Mouse (Mus musculus) duodenum, adult 2 months (tissue): Measurements from ENCODE around the gene Gm10272. TPM values are rescaled to one million over a fixed set of nuclear protein-coding genes. Genes with fewer than 3 reads are reported as not detected.

ENCODE experiments used
- polyA plus RNA-seq: library from polyadenylated mRNA; depleted of rRNA; stranded (reverse); fragments of >200 nt; gene quantifications from 2 replicates; pipeline ENCODE4 v1.2.3, GENCODE M21; 2012; ENCODE audit warnings: low replicate concordance; rRNA removed

Gm10272 gene
- polyA plus RNA-seq, result 1.1 TPM in 1 of 2 replicates, not detected in the other

DNA sequence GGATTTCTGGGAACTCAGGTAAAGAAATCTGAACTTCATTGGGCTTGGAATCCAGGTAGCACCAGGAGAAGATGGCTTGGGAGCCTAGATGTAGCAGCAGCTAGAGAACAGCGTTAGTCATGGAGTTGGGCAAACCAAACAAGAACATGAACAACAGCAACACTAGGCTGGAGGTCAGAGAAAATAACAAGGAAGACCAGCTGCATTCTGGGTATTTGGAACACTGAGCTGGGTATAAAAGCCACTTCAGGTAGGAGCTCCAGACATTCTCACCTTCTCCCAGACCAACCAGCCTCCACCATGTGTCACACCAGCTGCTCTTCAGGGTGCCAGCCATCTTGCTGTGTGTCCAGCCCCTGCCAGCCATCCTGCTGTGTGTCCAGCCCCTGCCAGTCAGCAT, at the start of gene Gm10272:
TSS of gene Gm10272 (plus strand) at position 301 of the 400 bp plus-strand sequence.

GRCm38 (mm10) chr10:77685895-77686664, 20.3 kb upstream of the Gm10272 start, which contains the start of gene Tspear:
Gene Tspear, plus strand, starts transcription at chr10:77686569.

DNA sequence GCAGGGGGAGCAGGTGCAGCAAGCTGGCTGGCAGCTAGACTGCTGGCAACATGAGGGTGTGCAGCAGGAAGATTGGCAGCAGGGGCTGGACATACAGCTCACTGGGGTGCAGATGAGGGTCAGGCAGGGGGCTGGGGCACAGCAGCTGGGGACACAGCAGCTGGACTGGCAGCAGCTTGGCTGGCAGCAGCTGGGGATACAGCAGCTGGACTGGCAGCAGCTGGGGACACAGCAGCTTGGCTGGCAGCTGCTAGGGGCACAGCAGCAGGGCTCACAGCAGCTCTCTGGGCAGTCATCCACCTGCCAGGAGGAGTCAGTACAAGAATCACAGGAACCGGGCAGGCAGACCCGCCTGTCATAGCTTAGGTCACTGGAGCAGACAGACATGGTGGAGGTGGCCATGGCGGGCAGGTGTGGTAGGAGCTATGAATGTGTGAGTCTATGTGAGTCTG, 16.0 kb upstream of the Gm10272 start, which contains the start of gene Gm19402:
TSS of gene Gm19402 (minus strand) at position 402 of the 452 bp plus-strand sequence.

DNA sequence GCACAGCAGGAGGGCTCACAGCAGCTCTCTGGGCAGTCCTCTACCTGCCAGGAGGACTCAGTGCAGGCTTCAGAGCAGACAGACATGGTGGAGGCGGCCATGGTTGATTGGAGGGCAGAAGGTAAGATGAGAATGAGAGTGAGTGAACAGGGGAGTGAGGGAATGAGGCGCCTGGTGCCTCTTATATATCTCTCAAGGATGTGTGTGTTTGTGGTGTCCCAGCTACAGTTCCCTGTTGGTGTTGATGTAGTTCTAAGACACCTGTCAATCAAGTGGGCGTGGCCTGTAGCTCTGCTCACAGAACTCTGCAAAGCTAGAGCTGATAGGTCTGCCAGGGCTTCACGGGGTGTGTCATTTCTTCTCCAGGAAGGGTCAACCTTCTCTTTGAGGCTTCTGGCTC, 9.3 kb upstream of the Gm10272 start, which contains the start of gene Gm9508:
TSS of gene Gm9508 (minus strand) at position 101 of the 400 bp plus-strand sequence.

GRCm38 (mm10) chr10:77711157-77711556, 4.7 kb downstream of the Gm10272 start, which contains the start of gene Gm10024:
Gene Gm10024, plus strand, starts transcription at chr10:77711457.

DNA sequence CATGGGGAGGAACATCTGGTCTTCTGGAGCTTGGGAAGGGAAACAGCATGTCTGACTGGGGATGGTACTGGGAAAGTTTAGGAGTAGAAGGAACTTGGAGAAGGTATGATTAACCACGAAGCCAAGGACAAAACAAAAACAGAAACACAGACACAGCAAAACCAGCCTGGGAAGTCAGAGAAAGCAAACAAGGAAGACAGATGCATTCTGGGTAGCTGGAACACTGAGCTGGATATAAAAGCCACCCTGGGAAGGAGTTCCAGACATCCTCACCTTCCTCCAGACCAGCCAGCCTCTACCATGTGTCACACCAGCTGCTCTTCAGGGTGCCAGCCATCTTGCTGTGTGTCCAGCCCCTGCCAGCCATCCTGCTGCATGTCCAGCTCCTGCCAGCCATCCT, 9.1 kb downstream of the Gm10272 start, which contains the start of gene Gm10142:
TSS of gene Gm10142 (plus strand) at position 301 of the 400 bp plus-strand sequence.

GRCm38 (mm10) chr10:77720299-77720698, 13.9 kb downstream of the Gm10272 start, which contains the start of gene Krtap12-1:
Gene Krtap12-1, plus strand, starts transcription at chr10:77720599.

DNA sequence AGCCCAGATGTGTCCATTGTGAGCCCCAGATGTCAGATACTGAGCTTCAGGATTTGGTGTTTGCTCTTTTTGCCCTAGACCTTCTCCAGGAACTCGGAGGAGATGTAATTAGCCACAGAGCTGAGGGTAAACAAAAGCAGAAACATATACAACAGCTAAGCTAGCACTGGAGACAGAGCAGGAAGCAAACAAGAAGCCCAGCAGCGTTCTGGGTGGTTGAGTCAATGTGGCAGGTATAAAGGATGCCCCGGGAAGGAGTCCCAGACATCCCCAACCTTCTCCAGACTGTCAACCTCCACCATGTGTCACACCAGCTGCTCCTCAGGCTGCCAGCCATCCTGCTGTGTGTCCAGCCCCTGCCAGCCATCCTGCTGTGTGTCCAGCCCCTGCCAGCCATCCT, 19.8 kb downstream of the Gm10272 start, which contains the start of gene Gm10100:
TSS of gene Gm10100 (plus strand) at position 301 of the 400 bp plus-strand sequence.

GRCm38 (mm10) chr10:77741924-77742688, 35.7 kb downstream of the Gm10272 start, which contains the start of gene Gm18596:
Gene Gm18596, minus strand, starts transcription at chr10:77742638.

GRCm38 (mm10) chr10:77751254-77751653, 44.8 kb downstream of the Gm10272 start, which contains the start of gene Gm9736:
Gene Gm9736, minus strand, starts transcription at chr10:77751354.

Other genes with a start within 250 kb of the Gm10272 start
- 33.9 and 43.1 TPM in 2 replicates for gene Fam207a, start 190.8 kb upstream of the Gm10272 start, polyA plus RNA-seq
- gene Itgb2, start 176.4 kb upstream of the Gm10272 start, polyA plus RNA-seq, result 4.4 and 10.5 TPM in 2 replicates
- gene Pttg1ip, start 124.9 kb upstream of the Gm10272 start, polyA plus RNA-seq, result 99.6 and 136 TPM in 2 replicates
- gene Sumo3, start 100.5 kb upstream of the Gm10272 start, polyA plus RNA-seq, result 114 and 144 TPM in 2 replicates
- not detected in 2 replicates for gene Gm49325, start 100.4 kb upstream of the Gm10272 start, polyA plus RNA-seq
- 18.6 and 24.1 TPM in 2 replicates for gene Ube2g2, start 84.4 kb upstream of the Gm10272 start, polyA plus RNA-seq
- 0.19 and 0.56 TPM in 2 replicates for gene Tspear, start 20.1 kb upstream of the Gm10272 start, polyA plus RNA-seq
- not detected in 2 replicates for gene Gm19402, start 15.9 kb upstream of the Gm10272 start, polyA plus RNA-seq
- not detected in 2 replicates for gene Gm9508, start 9.4 kb upstream of the Gm10272 start, polyA plus RNA-seq
- gene Gm10024, start 4.8 kb downstream of the Gm10272 start, polyA plus RNA-seq, result not detected in 2 replicates
- gene Gm10142, start 9.2 kb downstream of the Gm10272 start, polyA plus RNA-seq, result not detected in 2 replicates
- 0.43 TPM in 1 of 2 replicates, not detected in the other for gene Krtap12-1, start 14.0 kb downstream of the Gm10272 start, polyA plus RNA-seq
- gene Gm10100, start 19.9 kb downstream of the Gm10272 start, polyA plus RNA-seq, result not detected in 2 replicates
- not detected in 2 replicates for gene Gm18596, start 36.0 kb downstream of the Gm10272 start, polyA plus RNA-seq
- not detected in 2 replicates for gene Gm9736, start 44.7 kb downstream of the Gm10272 start, polyA plus RNA-seq
- not detected in 2 replicates for gene Gm3233, start 53.1 kb downstream of the Gm10272 start, polyA plus RNA-seq
- gene Gm3238, start 64.7 kb downstream of the Gm10272 start, polyA plus RNA-seq, result not detected in 2 replicates
- not detected in 2 replicates for gene Gm7138, start 70.3 kb downstream of the Gm10272 start, polyA plus RNA-seq
- gene Gm3250, start 75.9 kb downstream of the Gm10272 start, polyA plus RNA-seq, result not detected in 2 replicates
- not detected in 2 replicates for gene Gm7137, start 81.6 kb downstream of the Gm10272 start, polyA plus RNA-seq
- gene Gm9639, start 88.5 kb downstream of the Gm10272 start, polyA plus RNA-seq, result not detected in 2 replicates
- not detected in 2 replicates for gene Gm19668, start 92.5 kb downstream of the Gm10272 start, polyA plus RNA-seq
- not detected in 2 replicates for gene Gm9507, start 105.2 kb downstream of the Gm10272 start, polyA plus RNA-seq
- gene Gm2696, start 108.1 kb downstream of the Gm10272 start, polyA plus RNA-seq, result not detected in 2 replicates
- not detected in 2 replicates for gene Krtap10-4, start 120.5 kb downstream of the Gm10272 start, polyA plus RNA-seq
- not detected in 2 replicates for gene Krtap10-10, start 129.3 kb downstream of the Gm10272 start, polyA plus RNA-seq
- gene Gm36176, start 140.2 kb downstream of the Gm10272 start, polyA plus RNA-seq, result not detected in 2 replicates
- gene Gm10318, start 146.2 kb downstream of the Gm10272 start, polyA plus RNA-seq, result 0.27 TPM in 1 of 2 replicates, not detected in the other
- not detected in 2 replicates for gene Gm3285, start 155.3 kb downstream of the Gm10272 start, polyA plus RNA-seq
- 6.2 and 6.9 TPM in 2 replicates for gene Lrrc3, start 195.9 kb downstream of the Gm10272 start, polyA plus RNA-seq